Mouse (Mus musculus) thymus, postnatal 0 days (tissue): Measurements from ENCODE around the gene Rab3gap2. TPM values are rescaled to one million over a fixed set of nuclear protein-coding genes. Genes with fewer than 3 reads are reported as not detected.

Experiments used
- DNase-seq: peaks from one replicate; pipeline ENCODE4 v3.0.0-alpha.2; 2015; ENCODE audit warnings: low spot score
- microRNA counts: library from miRNA; unstranded; fragments of <30 nt; microRNA quantifications from one replicate; lab custom pipeline; 2015
- microRNA-seq: library from miRNA; unstranded; fragments of <30 nt; microRNA quantifications from one replicate; pipeline ENCODE4, GENCODE M21; 2016; ENCODE audit warnings: borderline number of aligned reads
- polyA plus RNA-seq: library from polyadenylated mRNA; unstranded; fragments of >200 nt; fragmentation: Nextera tagmentation; extraction: Ambion mirVana; gene quantifications from 2 replicates; pipeline ENCODE4 v1.2.1, GENCODE M21; 2015

Gene Rab3gap2
- polyA plus RNA-seq, 1 experiment from 2014 or later: 16.8 TPM

- DNase-seq: no peak
These were observed 125.9 kb downstream of the Rab3gap2 start for GRCm38 (mm10) chr1:185329851-185330250.

- DNase-seq: no peak
These were observed 127.4 kb downstream of the Rab3gap2 start for GRCm38 (mm10) chr1:185331364-185331763.

GRCm38 (mm10) chr1:185331983-185332430, 128.1 kb downstream of the Rab3gap2 start, which contains the start of gene Bpnt1:
Gene Bpnt1 (plus strand): TSS chr1:185332149.
- DNase-seq: peak; percentile 85

- DNase-seq: no peak
These were observed 129.7 kb downstream of the Rab3gap2 start for GRCm38 (mm10) chr1:185333651-185334050.

- no peak for DNase-seq
These were observed 130.2 kb downstream of the Rab3gap2 start for GRCm38 (mm10) chr1:185334136-185334535.

GRCm38 (mm10) chr1:185335231-185335765, 131.4 kb downstream of the Rab3gap2 start:
- DNase-seq: no peak

MicroRNAs within 50 kb of the gene (microRNA counts, 519-probe panel; counts per million panel counts)
- 4,563 counts per million, percentile 81 among the panel's probes with 10 or more counts for microRNA mmu-miR-194 (lab: Ali Mortazavi, UCI)
- 473 counts per million, percentile 71 among the panel's probes with 10 or more counts for microRNA mmu-miR-664 (lab: Ali Mortazavi, UCI)

Small RNA genes lying within 50 kb of the gene (microRNA-seq; reads per million reads assigned to microRNA genes)
- 7.9 reads per million, percentile 14 among the genes with 10 or more reads in this experiment for gene Mir194-1
- gene Mir215: 32.0 reads per million, percentile 34 among the genes with 10 or more reads in this experiment
- gene Mir664: 16.2 reads per million, percentile 23 among the genes with 10 or more reads in this experiment

Other genes with a start within 250 kb of the Rab3gap2 start
- 0.90 and 1.1 TPM in 2 replicates for gene Mark1, start 204.5 kb upstream of the Rab3gap2 start, polyA plus RNA-seq
- gene Iars2, start 125.3 kb downstream of the Rab3gap2 start, polyA plus RNA-seq: 28.7 and 31.3 TPM in 2 replicates
- gene Bpnt1, start 128.0 kb downstream of the Rab3gap2 start, polyA plus RNA-seq: 23.9 and 25.4 TPM in 2 replicates
- 89.9 and 99.2 TPM in 2 replicates for gene Eprs, start 158.9 kb downstream of the Rab3gap2 start, polyA plus RNA-seq